Mouse (Mus musculus): ENCODE results near the gene Hacd4.

- TF ChIP-seq CTCF (IDR thresholded peaks at IDR 0.05; ENCODE audit: borderline replicate concordance, insufficient read depth, low read depth, low read length) = no peak
- no peak for TF ChIP-seq POLR2A (IDR thresholded peaks at IDR 0.05; ENCODE audit: borderline replicate concordance, insufficient read depth, low read length)
Observed at GRCm38 (mm10) chr4:88476084-88476483, 37.4 kb upstream of the Hacd4 start.
